Mouse (Mus musculus): ENCODE data around the gene Pigu. TPM values are rescaled to one million over a fixed set of nuclear protein-coding genes. Genes with fewer than 3 reads are reported as not detected.

Gene Pigu
- polyA plus RNA-seq, 2 experiments from 2014 or later = 40.1 to 41.4 TPM

- ATAC-seq = peak; percentile 9
Measured at GRCm38 (mm10) chr2:155357686-155358399, 613 bp upstream of the Pigu start.

DNA sequence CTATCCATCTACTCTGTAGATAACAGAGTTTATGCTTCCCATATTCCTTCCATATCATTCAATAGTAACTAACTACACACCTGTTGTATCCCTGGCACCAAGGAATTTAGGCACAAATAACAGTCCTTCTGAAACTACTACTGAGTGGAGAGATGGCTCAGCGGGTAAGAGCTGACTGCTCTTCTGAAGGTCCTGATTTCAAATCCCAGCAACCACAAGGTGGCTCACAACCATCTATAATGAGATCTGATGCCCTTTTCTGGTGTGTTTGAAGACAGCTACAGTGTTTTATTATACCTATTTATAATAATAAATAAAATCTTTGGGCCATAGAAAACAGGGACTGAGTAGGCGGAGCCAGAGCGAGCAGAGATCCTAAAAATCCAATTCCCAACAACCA, 2.8 kb downstream of the Pigu start:
- ATAC-seq = no peak

DNA sequence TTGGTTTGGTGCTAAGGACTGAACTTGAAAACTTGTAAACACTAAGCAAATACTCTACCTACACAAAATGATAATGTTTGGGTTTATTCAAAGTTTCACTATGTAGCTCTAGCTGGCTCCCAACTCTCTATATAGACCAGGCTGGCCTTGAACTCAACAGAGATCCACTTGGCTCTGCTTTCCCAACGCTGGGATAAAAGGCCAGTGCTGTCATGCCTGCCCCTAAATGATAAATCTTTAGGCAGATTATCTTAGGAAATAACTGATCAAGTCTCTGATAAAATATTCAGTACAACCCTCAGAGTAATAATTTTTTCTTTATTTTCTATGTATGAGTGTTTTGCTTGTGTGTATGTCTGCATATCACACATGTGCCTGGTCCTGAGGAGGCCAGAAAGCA, 10.6 kb downstream of the Pigu start:
- ATAC-seq = no peak

GRCm38 (mm10) chr2:155340166-155340565, 17.1 kb downstream of the Pigu start:
- no peak for ATAC-seq

- no peak for ATAC-seq
Measured at GRCm38 (mm10) chr2:155336254-155336653, 21.0 kb downstream of the Pigu start.

DNA sequence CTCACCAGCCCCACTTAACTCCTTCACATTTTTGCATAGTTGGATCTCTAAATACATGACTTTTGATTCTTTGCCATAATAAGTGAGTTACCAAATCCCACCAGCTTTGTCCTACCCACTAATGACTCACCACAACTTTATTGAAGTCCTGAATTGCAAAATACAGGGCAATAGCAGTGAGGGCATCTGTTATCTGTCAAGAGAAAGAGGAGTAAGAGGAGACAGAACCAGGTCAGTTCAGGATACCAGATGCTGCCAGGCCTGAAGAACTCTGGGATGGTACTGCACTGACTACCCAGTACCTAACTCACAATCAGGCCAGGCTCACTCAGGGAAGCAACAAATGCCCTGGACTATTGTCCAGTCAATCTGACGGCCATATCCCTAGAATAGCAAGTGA, 22.0 kb downstream of the Pigu start:
- ATAC-seq = no peak

DNA sequence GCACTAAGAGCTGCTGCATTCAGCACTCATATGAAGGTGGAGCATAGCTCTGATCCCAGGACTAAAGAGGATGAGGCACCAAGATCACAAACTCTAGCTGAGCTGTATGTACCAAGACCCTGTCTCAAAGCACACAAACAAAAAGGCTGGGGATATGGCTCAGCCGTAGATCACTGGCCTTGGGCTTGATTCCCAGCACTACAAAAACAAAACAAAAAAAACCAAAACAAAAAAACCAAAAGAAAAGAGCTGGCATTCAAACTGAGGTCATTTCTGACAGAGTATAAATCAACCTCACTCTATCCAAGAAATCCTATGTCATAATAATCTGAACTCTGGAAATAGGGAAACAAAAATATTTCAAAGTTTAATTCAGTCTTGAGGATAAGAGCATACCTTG, 23.8 kb downstream of the Pigu start:
- ATAC-seq = no peak

DNA sequence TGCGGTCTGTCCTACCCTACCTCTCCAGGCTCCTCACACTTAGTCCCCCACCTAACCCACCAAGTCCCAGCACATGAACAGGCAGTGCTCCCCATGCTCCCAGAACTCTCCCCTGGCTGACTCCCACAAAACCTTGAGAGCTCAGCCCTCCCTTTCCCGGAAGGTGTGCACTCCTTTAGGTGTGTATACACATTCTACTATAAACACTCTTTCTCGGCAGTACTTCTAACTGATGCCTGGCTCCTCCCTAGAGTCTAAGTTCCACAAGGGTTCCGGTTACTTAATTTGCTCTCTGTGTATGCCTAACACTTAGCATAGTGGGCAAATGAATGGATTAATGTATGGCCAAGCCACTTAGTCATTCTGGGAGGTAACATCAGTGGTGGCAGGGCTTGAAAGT, 25.9 kb downstream of the Pigu start:
- no peak for ATAC-seq

- no peak for ATAC-seq
Measured at GRCm38 (mm10) chr2:155330811-155331210, 26.4 kb downstream of the Pigu start.

GRCm38 (mm10) chr2:155329707-155330106, 27.5 kb downstream of the Pigu start:
- ATAC-seq = no peak

DNA sequence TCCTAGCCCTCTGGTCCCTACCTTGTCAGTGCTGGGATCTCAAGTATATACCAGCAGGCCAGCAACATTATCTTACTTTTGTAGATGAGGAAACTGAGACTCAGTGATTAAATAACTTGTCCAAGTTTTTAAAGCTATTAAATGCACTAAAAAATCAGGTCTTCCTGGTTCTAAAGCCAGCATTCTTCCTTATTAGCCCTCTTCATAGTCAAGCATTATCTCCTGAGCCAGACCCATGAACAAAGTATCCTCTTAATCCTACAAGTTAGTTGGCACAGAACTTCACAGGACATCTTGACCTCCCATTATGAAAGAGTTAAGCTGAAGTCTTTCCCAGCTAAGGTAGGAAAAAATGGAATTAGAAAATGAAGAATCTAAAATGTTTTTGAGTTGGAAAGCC, 28.3 kb downstream of the Pigu start:
- no peak for ATAC-seq

DNA sequence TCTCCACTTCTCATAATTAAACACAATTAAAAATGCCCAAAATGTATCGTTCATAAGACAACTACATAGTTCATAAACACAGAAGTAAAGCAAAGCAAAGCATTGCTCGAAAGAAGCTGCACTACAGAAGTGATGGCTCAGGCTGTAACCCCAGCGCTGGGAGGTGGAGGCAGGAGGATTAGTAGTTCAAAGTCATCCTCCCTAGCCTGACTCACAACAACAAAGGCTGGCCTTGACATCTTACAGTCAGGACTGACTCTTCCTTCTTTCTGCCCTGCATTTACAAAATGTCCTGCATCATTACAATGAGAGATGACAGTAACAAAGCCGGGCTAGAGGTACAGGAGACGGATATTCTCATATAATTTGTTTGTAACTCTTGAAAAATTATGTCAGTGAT, 29.3 kb downstream of the Pigu start:
- no peak for ATAC-seq

DNA sequence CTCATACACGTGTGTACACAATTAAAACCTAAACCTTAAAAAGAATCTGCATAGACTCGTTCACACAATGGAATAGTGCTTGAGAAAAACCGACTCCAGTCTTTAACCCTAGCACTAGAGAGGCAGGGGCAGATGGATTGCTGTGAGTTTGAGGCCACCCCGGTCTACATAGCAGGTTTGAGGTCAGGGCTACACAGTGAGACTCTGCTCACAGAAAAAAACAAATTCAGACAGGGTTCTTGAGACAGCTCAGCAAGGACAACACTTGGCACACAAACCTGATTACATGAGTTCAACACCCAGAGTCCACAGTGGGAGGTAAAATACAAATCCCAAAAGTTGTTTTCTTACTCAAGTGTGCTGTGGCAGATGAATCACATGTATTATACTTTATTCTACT, 31.2 kb downstream of the Pigu start:
- ATAC-seq = no peak

DNA sequence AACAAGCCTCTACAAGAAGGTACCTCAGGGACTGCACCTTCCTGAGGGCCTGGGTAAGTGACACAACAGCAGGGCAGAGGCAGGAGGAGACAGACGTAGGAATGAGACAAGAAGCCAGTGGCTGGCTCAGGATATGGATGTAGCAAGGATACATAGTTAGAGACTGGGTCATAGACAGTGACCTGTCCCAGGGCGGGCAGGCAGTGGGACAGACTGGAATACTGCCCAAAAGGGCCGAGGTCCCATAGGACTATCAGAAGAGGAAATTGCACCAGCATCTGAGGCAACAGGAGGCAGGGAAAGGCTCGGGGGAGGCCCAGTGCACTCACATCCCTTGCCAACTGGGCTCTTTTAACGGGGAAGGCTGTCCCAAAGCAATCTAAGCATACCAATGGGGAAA, 36.6 kb downstream of the Pigu start:
- no peak for ATAC-seq

DNA sequence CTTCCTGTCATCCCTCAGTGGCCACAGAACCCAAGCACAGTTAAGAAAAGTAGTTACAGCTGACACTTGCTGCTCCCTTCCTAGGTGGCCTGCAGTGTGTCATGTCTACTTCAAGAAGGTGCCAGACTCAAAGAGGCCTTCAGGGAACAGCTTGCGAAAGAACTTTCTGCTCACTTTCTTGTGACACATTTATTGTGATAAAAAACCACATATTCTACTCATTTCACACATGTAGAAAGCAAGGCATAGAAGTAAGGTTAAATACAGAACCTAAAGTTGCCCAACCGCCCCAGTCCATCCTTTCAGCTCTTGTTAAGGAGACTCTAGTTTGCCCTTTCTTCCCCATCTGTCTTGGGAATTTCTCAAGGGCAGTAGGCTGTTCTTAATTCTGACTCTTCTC, 38.6 kb downstream of the Pigu start:
- no peak for ATAC-seq

- ATAC-seq = no peak
Measured at GRCm38 (mm10) chr2:155313671-155314070, 43.6 kb downstream of the Pigu start.

GRCm38 (mm10) chr2:155308936-155309592, 48.2 kb downstream of the Pigu start:
- ATAC-seq = no peak

DNA sequence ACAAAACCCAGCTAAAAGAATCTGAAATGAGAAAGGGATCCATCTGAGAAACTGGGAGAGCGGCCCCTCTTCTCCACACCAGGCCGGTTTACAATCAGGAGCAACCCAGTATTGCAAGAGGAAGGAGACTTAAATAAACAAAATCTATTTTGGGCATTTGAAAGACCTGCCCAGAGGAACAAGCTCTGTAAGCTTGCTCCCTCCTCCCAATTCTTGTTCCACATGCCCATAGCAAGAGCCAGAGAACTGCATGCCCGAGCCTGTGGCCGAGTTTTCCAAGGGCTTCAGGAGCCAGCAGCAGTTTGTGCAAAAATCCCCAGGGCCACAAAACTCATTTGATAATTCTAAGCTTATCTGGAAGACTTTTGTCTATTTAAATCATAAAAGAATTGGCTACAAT, 57.7 kb downstream of the Pigu start:
- no peak for ATAC-seq

- no peak for ATAC-seq
Measured at GRCm38 (mm10) chr2:155295453-155295852, 61.8 kb downstream of the Pigu start.

GRCm38 (mm10) chr2:155293946-155294345, 63.3 kb downstream of the Pigu start:
- no peak for ATAC-seq

DNA sequence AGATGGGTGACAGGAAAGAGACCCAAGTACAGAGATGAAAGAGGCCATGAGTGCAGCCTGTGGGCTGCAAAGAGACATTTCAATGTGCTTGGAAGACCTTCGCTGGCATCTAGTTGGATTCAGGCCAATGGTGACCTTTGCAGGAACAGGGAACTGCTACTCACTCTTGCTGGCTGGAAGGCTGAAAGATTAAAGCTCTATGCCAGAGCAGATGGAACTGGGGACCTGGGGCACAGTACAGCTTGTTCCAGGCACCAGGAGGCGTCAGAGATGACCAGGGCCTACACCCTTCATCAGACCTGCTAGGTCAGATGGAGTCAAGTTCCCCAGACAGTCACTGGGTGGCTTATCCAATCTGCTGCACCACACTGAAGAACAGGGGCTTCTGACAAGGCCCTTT, 63.8 kb downstream of the Pigu start:
- no peak for ATAC-seq

DNA sequence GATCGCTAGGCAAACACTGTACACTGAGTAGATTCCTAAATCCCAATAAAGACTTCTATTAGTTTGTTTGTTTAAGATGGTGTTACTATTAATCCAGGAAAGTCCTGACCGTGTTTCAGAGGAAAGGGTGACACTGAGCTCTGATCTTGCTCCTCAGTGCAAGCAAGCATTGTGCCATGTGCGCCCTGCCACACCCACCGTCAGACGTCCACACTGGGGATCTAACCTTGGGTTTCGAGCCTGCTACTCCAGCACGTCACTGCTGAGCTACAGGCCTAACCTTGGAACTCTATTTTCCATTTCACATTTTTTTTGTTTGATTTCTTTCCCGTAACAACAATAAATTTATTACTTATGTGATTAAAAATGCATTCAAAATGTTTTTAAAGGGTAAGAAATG, 67.2 kb downstream of the Pigu start:
- ATAC-seq = no peak

DNA sequence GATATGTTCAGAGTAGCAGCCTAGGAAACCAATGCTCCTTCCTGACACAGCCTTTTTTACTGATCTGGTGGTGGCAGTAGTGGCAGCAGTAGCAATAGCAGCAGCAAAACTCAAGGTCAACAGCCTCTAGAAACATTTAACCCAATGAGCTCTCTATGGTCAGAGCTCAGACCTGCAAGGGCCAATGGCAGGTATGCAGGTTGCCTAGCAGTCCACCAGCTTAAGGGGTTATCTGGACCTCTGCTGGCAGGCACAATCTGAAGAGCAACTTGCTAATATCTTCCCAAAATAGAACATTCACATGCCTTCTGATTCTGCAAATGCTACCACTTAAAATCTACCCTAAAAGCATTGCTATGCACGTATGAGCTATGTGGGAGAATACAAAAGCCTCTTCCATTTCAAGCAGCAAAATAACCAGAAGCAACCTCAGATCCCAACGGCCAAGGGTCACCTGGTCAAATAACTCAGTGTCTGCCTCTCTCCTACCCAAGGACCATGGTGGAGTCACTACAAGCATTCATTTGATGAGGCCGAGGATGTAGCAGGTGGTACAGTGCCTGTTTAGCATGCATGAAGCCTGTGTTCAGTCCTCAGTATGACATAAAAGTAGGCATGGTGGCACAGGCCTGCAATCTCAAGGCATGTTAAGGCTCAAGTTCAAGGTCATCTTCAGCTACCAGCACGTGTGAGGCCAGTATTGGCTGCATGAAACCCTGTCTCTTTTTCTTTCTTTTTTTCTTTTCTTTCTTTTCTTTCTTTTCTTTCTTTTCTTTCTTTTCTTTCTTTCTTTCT, 69.6 kb downstream of the Pigu start:
- no peak for ATAC-seq

GRCm38 (mm10) chr2:155285744-155286143, 71.5 kb downstream of the Pigu start:
- ATAC-seq = peak; percentile 63
